Mouse (Mus musculus) retina, postnatal 1 day (tissue): ENCODE results near the gene Nup205.
"Not testable (repeated sequence)": the region's sequence is repeated elsewhere in the genome, so short reads cannot be mapped to it uniquely, and the experiment has no call there.

Experiments
- DNase-seq: peaks from one replicate; pipeline ENCODE4 v3.0.0-alpha.2; 2012

The Nup205 gene

GRCm38 (mm10) chr6:35176979-35177649 is at the start of gene Nup205:
Nup205 (plus strand) TSS chr6:35177421.
- peak; percentile 94 for DNase-seq

DNA sequence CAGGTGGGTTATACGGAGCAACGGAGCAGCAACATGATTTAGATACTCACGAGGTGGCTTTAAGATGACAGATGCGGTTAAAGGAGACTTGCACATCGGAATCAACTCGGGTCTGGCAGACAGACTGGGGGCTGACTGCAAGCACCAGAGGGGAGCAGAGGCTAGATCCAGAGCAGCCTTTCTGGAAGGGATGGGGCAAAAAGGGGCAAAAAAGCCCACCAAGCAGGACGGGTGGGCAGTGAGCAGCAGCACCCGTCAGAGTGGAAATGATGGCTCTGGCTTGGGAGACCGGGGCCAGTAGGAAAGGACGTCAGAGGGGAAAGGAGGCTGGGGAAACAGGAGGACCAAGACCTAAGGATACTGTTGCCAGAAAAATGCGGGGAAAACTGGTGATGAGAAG is 44.4 kb upstream of the Nup205 start:
- DNase-seq, result no peak

DNA sequence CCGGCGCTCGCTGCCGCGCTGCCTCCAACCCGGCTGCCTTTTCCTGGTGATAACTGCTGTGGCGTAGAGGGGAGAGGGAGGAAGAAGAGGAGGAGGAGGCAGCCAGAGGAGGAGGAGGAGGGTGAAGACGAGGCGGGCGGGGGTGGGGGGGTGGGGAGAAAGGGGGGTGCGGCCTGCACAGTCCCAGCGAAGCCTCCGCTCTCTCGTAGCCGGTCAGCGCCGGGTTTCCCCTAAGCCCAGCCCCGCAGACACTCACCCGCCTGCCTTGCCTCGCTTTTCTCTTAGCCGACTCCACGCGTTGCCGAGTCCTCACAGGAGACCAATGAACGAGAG is 44.0 kb upstream of the Nup205 start:
- no peak for DNase-seq

DNA sequence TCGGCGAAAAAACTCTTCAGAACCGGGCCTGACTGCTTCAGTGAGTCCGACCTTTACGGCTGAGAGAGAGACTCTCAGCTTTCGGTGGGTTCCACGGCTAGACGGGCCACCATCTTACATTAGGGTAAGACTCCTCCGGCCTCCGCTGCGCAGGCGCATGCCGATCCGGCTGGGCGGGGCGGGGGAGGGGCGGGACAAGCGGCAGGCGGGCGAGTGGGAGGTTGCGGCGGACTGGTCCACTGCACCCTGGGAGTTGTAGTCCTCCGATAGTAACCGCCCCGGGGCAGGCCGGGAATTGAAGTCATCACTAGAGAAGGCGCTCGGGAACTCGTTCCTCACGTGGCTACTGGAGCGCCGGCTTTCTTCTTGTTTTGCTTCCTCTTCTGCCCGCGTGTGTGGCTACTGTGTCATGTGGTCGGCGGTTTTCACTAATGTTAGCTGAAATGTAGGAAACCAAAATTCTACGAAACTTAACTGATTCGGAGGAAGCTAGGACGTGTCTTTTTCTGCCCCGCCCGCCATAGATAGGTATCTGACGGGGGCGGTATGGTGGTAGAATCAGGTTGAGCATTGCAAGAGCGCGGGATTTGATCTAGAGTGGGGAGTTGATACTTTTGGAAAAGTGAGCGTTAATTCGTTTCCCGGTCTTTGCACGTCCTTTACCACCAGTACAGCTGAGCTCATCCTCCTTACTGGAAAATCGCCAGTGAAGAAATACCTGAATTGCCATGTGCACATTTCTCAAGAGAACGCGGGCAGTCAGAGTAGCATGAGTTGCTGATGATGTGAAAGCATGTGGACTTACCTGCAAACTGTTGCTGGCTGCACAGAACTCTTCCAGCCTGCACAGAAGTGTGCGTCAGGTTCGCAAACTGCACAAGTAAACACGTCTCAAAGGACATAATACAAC is 43.4 kb upstream of the Nup205 start, which contains the start of gene Cnot4:
TSS of gene Cnot4 (minus strand) at position 146 of the 910 bp plus-strand sequence.
- DNase-seq, result peak; percentile 99

DNA sequence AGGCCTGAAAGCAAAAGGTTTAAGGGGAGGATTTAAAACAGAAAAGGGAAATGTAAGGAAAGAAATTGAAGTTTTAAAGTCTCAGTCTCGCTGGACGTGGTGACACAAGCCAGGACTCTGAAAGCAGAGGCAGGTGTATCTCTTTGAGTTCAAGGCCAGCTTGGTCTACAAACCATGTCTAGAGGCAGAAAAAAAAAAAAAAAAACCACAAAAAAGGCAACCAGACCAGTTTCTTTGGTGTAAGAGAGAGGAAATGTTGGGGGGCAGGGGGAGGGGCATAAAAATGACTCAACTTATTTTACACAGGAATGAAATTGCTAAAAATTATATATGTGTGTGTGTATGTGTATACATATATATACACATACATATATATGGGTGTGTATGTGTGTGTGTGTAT is 42.4 kb upstream of the Nup205 start:
- no peak for DNase-seq

GRCm38 (mm10) chr6:35140351-35140750 is 36.9 kb upstream of the Nup205 start:
- DNase-seq, result no peak

DNA sequence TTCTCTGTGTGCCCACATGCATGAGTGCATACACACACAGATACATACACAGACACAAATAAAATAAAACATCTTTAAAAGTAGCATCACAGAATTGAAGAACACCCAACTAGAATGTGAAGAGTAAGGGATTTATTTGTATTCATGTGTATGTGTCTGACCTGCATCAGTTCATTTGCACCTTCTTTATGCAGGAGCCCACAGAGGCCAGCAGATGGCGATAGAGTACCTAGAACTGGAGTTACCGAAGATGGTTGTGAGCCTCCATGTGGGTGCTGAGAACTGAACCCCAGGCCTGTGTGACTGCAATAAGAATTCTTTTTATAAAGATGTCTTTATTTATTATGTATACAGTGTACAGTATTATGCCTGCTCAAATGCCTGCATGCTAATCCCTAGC is 31.7 kb upstream of the Nup205 start:
- peak; percentile 14 for DNase-seq

DNA sequence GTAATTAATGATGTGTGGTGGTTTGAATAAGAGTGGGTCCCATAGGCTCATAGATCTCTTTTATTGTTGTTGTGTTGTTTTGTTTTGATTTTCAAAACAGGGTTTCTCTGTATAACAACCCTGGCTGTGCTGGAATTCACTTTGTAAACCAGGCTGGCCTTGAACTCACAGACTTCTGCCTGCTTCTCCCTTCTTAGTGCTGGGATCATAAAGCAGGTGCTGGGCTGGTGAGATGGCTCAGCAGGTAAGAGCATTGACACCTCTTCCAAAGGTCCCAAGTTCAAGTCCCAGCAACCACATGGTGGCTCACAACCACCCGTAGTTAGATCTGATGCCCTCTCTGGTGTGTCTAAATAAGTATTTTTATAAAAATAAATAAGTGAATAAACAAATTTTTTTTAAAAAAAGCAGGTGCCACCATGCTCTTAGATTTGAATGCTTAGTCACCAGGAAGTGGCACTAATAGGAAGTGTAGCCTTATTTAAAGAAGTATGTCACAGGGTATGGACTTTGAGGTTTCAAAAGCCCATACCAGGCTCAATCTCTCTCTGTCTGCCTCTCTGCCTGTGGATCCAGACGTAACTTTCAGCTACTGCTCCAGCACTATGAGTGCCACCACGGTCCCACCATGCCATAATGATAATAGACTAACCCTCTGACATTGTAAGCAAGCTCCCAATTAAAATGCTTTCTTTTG is 29.3 kb upstream of the Nup205 start:
- DNase-seq, result no peak

DNA sequence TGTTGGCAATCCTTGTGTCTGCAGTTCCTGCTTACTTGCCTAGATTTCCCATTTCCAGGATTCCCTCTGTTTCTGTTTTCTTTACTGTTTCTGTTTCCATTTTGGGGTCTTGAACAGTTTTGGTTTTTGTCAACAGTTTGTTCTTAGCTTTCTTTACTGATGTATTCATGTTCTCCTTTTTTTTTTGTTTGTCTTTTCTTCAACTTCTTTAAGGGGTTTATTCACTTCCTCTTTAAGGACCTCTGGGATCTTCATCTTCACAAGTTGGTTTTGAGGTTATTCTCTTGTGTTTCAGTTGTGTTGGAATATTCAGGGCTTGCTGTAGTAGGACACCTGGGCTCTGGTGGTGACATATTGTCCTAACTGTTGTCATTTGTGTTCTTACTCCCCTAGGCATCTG is 22.7 kb upstream of the Nup205 start:
- DNase-seq, result no peak

DNA sequence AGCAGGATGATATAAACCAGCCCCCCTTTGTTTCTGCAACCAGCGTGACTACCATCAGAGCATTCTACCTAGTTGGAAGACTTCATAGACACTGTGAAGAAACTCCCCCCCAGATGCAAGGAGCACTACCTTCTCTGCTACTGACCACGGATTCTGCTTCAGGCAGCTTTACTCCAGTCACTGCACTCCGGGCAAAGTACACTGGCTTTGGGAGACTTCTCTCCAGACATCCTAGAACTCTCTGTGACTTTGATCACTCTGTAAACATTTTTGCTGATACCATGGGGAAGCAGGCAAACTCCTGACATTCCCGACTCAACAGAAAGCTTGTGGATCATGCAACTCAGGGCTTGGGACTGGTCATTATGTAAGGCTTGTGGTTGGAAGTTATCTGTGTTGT is 8.0 kb upstream of the Nup205 start:
- DNase-seq, result no peak

DNA sequence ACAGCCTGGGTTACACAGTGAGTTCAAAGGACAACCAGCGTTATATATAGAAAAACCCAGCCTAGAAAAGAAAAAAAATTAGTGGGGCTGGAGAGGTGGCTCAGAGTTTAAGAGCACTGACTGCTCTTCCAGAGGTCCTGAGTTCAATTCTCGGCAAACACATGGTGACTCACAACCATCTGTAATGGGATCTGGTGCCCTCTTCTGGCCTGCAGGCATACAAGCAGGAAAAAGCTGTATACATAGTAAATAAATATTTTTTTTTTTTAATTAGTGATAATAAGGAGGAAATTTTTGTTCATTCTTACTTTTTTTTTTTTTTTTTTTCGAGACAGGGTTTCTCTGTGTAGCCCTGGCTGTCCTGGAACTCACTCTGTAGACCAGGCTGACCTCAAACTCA is 5.2 kb upstream of the Nup205 start:
- DNase-seq, result not testable (repeated sequence)

DNA sequence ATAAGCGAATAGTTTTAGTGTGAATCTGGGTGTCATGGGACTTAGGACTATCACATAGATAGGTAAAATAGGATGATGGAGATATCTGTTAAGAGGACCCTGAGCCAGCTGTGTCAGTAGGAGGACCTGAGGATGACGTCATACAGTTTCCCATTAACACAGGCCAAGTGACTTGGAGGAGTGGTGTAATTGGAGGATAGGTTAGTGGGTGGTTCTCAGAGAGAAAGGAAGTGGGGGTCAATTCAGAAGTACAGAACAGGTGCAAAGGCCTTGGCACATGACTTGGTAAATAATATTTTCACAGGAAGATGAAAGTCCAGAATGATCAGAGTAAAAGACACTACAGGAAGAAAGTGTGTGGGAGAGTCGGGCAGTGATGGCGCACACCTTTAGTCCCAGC is 4.0 kb upstream of the Nup205 start:
- no peak for DNase-seq

DNA sequence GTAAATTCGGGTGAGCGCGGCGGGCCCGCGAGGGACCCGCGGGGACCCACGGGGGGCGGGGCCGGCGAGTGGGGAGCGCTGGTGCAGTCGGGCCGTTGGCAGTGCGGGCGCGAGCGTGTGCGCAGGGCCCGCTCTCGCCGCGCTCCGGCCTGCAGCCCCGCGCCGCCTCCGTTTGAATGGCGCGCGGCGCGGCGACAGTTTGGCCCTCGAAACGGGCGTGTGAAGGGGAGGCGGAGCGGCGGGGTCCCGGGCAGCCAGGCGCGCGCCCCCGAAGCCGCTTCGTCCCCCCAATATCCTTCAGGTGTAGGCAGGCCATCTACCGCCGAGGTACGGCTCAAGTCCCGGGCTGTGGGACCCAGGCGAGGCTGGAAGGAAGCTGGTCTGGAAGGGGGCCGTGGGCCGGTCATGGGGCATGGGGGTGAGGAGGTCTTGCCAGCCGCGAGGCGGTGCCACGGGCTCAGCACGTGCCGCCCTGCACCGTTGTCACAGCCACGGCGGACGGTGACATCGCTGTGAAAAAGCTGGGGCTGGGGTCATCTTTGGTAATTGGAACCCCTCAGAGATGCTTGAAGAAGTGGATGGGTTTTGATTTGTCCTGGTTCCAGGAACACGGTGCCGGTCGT is 540 bp downstream of the Nup205 start:
- DNase-seq, result peak; percentile 79

GRCm38 (mm10) chr6:35179299-35179698 is 2.1 kb downstream of the Nup205 start:
- DNase-seq, result not testable (repeated sequence)

DNA sequence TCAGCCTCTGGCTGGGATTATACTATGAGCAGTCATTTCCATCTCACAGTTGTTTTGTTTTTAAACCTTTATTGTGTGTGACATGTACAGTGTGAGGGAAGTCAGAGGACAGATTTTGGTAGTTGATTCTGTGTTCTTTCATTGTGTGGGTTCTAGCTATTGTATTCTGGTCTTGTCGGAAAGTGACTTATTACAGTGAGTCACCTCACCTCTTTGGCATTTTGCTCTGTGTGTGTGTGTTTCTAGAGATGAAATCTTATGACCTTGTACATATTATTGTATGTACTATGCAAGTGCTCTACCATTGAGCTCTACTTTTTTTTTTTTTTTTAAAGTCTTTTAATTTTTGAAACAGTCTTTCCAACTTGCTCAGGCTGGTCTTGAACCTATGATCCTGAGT is 7.6 kb downstream of the Nup205 start:
- no peak for DNase-seq

DNA sequence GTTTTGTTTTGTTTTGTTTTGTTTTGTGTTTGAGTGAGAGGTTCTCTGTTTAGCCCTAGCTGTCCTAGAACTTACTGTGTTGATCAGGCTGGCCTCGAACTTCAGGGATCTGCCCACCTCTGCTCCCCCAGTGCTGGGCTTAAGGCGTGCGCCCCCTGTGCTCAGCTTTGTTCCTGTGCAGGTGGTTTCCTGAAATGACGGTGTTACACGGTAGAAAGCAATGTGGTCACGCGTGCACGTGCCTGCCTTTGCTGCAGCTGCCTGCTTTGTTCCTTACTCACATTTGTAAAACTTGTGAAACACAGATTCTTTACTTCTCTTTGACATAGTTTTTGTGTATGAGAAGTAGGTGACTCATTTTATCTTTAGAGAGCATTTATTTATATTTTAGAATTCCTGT is 14.0 kb downstream of the Nup205 start:
- no peak for DNase-seq

DNA sequence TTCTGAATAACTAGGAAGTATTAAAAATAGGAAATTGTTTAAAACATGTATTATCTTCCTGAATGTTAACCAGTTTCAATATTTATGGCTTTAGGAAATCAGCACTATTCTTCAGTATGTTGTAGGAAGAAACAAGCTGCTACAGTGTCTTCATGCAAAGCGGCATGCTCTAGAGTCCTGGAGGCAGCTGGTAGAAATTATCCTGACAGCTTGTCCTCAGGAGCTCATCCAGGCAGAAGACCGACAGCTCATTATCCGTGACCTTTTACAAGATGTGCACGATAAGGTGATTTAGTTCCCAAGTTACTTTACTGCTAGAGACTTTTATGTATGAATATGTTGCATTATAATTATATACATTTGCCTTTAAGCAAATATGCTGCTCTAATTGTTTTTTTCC is 48.5 kb downstream of the Nup205 start:
- DNase-seq, result peak; percentile 32

DNA sequence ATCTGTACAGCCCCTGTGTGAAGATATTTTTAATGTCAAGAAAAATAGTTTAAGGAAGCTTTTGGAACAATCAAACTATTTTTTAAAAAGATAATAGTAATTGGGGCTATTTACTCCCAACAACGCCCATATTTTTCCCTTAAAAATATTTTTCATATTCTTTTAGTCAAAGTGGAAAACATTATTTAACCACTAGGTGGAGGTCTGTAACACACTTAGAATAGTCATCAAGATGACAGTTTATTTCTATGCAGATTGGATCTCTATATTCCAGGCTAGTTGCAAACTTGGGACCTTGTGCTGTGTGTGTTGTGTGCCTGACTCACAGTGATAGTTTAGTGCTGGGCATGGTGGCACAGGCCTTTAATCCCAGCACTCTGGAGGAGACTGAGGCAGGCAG is 52.2 kb downstream of the Nup205 start:
- no peak for DNase-seq

DNA sequence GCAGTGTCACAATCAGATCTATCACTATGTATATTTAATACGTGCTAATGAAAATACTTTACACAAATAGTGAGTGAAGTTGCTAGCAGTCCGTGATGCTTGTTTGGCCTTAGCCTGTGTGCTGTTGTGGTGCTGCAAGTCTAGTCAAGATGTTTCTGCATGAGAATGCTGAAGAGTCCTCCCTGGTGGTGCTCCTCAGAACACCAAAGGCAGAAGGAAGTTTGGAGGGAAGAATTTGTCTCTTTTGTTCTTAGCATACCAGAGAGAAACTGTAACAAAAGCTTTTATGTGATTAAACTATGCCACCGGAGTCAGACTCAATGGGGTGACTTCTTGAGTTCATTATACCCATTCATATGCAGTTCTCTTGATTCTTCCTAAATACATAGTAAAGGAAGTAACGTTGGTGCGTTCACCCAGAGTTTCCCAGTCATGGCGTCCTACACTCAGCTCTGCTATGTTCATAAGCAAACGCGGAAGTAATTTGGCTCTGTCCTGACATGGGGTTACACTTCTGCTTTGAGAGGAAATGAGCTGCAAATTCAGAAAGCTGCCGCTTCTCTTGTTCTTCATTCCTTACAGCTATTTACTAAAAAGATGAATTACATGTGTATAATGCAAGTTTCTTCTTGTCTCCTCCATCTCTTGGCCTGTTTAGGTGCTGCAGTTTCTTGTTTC is 59.0 kb downstream of the Nup205 start:
- DNase-seq, result no peak

- no peak for DNase-seq
These were observed 66.0 kb downstream of the Nup205 start for GRCm38 (mm10) chr6:35243252-35243651.

- DNase-seq, result no peak
These were observed 66.8 kb downstream of the Nup205 start for GRCm38 (mm10) chr6:35243989-35244388.

DNA sequence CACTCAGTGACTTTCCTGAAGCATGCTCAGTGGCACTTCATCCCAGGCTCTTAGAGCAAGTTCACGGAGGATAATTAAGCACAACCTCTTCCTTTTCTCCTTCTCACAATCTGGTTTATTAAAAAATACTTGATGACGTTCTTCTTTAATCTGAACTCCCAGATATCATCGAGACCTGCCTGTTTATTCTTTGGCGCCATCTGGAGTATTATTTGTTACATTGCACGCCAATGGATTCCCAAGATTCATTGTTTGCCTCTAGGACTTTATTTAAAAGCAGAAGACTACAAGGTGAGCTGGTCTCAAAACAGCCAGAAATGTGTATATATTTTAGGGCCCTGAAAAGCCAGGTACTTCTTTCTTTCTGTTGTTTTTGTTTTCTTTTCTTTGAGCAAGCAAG is 67.9 kb downstream of the Nup205 start:
- peak; percentile 62 for DNase-seq
